Mouse (Mus musculus) heart, adult 8-10 months (tissue): ENCODE data around the gene Wbp2. TPM values are rescaled to one million over a fixed set of nuclear protein-coding genes. Genes with fewer than 3 reads are reported as not detected.

ENCODE experiments used
- DNase-seq: peaks from one replicate; pipeline ENCODE4 v3.0.0; 2022; ENCODE audit warnings: low spot score
- total RNA-seq, 4 experiments: library from RNA; stranded (reverse); gene quantifications; 2 replicates each; pipeline ENCODE4 v1.2.4; 2022

The Wbp2 gene
- total RNA-seq, 4 experiments from 2014 or later, result 108 to 126 (median 116) TPM

DNA sequence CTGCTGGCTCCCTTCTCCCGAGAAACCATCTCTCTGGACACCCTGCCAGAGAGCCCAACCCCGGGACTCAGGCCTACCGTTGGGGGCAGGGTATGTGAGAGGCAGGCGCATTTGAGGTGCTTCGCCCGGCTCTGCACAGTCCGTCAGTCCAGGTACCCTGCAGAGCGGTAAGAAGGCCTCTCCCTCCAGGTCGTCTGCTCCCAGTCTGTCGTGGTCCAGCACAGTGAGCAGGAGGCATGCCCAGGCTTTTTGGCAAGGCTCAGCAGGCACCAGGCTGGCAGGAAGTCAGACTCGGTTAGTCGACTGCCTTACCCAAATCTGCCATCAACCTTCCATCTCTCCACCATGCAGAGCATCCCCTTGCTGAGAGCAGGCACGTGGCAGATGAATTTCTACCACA is 23.2 kb downstream of the Wbp2 start:
- DNase-seq, result no peak

DNA sequence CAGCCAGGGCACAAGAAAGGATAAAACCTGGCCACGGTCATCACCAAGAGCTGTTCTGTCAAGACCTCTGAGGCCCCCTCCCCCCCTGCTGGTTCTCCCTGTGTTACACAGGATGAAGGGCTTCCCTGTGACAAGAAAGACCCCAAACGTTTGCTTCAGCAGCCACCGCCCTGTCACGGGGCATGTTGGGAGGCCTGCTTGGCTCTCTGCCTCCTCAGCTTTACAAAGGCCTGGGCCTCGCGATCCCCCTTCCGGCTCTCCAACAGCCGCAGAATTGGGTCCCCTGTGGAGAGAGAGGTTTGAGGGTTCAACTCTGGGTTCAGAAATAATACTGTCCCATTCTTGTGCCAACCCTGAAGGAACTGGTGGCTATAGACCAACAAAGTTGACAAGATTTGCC is 24.3 kb downstream of the Wbp2 start:
- no peak for DNase-seq

DNA sequence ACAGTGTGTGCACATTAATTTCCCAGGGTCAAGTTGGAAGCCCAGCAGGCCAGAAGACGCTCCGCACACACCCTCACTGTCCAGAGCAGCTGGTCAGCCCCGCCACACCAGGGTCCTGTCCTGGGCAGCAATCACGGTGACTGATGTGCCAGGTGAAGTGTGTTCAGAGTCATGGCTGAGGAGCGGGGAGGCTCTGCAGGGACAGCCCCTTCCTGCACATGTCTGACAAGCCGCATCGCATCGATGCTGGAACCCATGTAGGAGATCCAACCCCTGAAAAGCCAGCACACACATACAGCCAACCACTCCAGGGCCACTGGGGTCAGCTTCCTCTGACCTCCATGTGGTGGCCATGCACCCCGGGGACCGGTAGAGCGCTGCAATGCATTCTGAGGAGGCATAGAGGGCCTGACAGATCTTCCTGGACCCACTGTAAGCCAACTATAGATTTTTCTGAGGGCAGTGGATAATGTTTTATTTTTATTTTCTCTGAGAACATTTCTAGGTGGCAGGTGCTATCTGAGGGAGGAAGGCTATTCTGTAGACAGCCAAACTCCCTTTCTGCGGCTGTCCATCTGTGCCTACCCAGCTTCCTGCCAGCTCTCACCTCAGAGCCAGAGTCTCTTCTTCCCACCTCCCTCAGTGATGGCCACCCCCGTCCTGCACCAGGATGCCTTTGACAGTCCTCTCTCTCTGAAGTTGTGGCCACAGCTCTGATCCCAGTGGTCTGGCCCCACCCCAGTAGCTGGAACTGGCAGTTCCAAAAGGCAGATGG is 25.0 kb downstream of the Wbp2 start:
- no peak for DNase-seq

DNA sequence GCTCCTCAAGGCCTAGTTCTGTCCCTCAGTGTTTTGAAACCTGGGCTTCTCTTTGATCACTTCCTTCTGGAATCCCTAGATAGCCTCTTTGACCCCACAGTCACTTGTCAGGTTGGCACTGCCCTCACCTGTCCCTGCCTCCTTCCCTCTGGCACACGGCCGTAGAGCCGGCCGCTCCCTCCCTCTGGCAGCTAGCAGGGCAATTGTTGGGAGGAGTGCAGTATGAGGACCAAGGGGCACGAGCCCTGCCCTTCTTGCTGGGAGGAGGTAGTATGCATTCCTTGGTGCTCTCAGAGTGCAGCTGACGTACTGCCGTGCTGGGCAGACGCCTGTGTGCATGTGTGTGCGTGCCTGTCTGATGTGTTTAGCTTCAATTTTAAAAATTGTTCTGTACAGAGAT is 26.2 kb downstream of the Wbp2 start:
- DNase-seq, result no peak

DNA sequence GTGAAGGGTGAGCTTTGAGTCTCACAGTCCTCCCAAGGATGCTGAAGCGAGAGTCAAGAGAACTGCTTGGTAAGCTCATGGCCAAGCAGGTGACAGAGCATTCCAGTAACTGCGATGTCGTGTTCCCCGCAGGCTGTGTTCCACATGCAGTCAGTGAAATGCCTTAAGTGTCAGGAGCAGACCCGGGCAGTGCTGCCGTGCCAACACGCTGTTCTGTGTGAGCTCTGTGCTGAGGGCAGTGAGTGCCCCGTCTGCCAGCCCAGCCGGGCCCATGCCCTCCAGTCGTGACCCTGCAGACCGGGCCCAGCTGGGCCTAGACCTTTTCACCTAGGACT is 27.1 kb downstream of the Wbp2 start:
- DNase-seq, result no peak

DNA sequence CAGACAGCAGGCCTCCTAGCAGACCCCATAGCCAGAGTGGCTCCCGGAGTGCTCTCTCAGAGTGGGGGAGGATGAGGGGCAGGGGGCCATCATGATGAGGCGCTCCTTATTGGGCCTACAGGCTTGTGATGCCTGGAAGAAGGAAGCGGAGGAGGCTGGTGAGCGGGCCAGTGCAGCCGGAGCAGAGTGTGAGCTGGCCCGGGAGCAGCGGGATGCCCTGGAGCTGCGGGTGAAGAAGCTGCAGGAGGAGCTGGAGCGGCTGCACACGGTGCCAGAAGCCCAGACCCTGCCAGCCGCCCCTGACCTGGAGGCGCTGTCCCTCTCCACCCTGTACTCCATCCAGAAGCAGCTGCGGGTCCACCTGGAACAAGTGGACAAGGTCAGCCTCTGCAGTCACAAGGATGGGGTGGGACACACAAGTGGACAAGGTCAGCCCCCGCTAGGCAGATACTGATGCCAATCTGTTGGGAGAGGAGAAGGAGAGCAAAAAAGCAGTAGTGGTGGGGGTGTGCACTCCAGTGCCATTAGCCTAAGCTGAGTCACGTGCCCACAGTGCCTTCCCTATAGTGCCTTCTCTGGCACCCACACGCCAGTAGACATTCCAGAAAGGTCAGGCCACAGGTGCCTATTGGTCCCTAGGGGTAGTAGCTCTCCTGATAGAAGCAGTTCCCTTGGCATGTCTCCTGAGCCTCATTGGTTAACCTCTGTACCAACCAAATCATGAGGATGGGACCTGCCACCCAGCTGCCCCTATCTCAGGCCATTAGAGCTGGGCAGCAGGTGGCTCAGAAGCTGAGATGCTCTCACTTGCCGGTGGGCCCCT is 27.7 kb downstream of the Wbp2 start:
- no peak for DNase-seq

DNA sequence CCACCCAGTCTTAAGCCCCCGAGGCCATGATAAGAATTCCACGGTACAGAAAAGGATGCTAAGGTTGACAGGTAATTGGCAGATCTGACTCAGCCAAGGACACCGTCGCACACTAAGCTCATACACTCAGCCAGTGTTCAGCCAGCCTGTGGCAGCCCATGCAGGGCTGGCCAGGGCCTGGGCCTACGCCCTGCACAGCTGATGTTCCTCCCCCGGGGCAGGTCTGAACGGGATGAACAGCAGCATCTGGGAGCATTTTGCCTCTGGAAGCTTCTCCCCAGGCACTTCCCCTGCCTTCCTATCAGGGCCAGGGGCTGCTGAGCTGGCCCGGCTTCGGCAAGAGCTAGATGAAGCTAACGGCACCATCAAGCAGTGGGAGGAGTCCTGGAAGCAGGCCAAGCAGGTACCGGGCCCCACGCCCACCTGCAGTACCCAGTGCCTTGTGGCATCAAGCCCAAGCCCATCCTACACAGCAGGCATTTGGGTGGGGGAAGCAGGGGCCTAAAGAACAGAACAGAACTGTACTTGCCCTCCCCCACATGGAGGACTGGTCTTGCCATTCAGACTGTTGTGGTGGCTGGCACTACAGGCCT is 28.7 kb downstream of the Wbp2 start:
- no peak for DNase-seq

DNA sequence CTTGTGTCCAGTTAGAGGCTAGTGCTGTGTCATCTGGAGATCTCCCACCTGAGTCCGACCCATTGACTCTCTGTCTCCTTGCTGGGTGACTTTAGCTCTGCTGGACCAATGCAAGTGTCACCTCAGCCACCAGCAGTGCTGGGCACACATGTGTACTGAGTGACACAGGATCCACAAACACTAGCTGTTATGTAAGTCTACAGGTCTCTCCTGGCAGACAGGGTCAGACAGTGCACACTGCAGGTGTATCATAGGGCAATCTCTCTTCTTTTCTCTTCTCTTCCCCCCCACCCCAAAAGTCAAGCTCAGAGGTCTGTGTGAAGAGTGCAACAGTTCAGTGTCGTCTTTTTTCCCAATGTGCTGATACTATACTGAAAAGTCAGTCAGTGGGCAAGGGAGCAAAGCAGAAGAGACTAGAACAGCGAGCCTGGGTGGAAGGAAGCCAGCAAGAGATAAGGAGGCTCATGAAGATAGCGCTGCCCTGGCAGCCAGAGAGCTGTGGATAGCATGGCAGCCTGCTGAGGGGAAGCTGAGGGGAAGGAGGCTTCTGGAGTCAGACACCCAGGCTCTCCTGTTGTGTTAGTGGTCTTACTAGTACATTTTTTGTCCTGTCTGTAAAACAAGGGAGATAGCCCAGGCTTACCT is 29.4 kb downstream of the Wbp2 start:
- no peak for DNase-seq

DNA sequence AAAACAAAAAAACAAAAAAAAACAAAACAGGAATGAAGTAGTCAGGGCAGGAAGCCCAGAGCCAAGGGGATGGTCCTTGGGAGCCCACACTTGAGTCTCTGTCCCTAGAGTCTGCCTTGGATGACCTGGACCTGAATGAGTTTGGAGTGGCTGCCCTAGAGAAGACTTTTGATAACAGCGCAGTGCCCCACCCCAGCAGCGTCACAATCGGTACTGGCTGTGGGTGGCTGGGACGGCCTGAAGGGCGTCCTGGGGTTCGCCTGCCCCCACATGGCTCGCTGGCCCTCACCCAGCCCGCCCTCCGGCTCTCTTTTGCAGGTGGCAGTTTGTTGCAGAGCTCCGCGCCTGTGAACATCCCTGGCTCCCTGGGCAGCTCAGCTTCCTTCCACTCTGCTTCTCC is 30.9 kb downstream of the Wbp2 start:
- DNase-seq, result no peak

DNA sequence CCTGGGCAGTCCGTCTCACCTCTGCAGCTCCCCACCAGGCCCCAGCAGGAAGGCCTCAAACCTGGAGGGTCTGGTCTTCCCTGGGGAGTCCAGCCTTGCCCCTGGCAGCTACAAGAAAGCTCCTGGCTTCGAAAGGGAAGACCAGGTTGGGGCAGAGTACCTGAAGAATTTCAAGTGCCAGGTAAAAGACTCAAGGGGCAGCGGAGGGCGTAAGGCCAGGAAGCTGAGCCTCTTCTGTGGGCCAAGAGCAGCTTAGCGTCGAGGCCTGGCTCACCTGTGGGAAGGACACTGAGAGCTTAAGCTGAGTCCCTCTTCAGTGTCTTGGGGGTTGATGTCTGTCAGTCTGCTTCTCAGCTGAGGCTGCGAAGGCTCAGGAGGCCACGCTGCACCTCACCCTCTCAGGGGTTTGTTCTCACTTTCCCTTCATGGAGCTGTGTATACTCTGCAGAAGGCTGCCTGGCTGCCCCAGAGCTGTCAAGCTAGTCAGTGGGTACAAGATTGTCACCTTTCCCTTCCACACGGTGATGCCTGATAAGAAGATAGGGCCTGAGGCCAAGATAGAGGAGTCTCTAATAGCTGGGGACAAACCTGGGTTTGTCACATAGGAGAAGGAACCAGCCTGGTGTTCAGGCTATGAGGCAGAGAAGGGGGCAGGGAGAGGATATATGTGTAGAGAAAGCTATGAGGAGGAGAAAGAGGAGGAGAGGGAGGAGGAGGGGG is 33.1 kb downstream of the Wbp2 start:
- no peak for DNase-seq

DNA sequence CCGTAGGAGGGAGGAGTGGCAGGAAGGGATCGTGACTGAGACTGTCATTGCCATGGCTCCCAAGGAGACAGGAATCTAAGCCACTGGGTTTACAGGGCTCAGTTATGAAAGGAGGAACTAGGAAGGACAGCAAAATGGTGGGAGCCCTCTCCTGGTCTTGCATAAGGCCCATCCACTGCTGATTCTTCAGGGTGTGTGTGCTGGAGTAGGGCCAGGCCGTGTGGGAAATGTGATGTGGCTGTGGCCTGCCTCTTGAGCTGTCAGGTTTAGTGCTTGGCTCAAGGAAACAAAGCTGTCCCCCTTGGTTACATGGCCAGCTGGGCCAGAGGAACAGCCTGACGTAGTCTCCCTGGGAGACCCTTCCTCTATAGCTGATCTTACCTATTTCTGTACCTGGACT is 36.6 kb downstream of the Wbp2 start:
- DNase-seq, result no peak

DNA sequence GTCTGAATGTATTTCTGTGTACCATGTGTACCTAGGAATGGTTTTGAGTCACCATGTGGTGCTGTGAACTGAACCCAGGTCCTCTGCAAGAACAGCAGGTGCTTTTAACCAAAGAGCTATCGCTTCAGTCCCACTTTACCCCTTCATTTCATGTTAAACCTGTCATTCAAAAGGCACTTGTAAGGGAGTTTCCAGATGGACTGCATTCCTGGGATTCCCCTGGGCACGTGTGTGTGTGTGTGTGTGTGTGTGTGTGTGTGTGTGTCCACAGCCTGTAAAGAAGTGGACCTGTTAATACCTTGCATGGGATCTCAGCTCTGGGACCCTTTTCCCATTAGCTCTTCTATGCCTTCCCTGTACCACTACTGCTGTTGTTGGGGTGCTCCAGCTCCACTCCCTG is 37.2 kb downstream of the Wbp2 start:
- no peak for DNase-seq

DNA sequence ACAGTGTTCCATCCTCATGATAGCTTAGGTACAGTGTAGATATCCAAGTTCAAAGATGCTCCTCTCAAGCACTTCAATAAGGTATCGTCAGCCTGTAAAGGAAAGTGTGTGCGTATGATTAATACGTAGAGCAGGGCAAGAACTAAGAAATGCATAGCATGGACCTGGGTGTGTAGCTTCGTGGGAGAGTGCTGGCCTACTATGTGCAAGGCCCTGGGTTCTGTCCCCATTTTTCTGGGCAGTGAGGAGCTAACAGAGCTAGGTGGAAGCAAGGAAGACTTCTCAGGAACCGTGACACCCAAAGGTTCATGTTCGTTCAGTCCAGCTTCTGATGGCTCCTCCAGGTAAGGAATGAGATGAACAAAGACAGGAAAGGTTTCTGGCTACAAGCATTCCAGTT is 41.6 kb downstream of the Wbp2 start:
- DNase-seq, result no peak

DNA sequence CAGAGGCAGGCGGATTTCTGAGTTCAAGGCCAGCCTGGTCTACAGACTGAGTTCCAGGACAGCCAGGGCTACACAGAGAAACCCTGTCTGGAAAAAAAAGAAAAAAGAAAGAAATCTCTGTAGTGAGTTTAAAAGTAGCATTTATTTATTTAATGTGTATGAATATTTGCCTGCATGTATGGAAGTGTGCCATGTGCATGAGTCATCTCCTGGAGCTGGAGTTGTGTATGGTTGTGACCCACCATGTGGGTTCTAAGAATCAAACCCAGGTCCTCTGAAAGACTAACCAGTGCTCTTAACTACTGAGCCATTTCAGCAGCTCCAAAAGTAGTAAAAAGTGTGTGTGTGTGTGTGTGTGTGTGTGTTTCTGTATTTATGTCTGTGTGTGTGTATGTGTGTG is 43.5 kb downstream of the Wbp2 start:
- DNase-seq, result no peak

DNA sequence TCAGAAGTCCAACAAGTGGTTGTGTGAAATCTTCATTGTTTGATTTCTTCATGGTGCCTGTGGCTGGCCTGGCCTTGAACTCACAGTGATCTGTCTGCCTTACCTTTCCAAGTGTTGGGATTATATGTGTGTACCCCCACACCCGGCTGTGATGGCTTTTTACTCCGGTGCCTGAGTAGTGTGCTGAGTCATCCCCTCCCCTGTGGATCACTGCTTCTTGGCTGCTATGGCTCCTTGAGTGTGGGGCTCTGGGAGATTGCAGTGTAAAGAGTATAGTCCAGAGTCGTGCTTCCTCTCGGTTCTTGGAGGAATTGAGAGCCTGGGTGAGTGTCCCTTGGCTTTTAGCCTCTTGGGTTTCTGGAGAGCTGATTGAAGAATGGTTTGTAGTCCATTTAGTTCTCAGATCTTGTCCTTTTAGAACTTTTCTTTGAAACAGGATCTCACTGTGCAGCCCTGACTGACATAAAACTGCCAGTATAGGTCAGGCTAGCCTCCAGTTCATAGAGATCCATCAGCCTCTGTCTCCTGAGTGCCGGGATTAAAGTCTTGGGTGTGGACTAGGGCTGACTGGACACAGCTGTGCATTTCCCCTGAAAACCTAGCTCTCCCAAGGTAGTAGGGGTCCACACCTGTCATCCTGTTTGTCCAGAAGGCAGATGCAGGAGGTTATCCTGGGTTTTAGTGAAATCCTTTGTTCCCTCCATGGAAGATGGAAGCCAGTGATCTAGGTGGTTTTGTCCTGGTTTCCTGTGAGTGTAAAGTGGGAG is 44.2 kb downstream of the Wbp2 start:
- no peak for DNase-seq

DNA sequence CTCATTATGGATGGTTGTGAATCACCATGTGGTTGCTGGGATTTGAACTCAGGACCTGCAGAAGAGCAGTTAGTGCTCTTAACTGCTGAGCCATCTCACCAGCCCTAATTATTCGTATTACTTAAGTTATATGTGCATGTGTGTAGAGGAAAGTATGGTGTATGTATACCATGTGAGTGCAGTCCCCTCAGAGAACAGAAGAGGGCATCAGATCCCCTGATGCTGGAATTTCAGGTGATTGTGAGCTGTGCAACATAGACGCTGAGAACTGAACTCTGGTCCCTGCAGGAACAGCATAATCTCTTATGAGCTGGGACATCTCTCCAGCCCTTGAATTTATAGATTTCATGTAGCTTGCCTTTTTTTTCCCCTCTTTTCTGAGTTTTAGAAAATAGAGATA is 45.0 kb downstream of the Wbp2 start:
- DNase-seq, result no peak

DNA sequence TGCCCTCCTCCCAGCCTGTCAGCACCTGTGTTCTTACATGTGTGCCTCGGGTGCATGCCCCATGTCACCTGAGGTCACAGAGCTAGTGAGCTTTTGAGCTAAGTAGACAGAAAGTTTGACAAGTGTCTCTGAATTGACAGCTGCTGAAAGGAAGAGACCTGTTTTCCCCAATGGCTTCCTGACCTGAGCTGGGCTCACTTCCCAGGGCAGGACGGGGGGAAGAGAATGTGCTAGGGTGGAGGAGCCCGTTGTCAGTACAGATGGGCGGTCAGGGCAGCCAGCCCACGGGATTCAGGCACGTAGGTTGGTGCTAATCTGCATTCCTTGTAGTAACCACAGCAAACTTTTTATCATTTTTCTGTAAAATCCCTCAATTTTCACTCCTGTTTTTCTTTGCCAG is 46.2 kb downstream of the Wbp2 start:
- no peak for DNase-seq

DNA sequence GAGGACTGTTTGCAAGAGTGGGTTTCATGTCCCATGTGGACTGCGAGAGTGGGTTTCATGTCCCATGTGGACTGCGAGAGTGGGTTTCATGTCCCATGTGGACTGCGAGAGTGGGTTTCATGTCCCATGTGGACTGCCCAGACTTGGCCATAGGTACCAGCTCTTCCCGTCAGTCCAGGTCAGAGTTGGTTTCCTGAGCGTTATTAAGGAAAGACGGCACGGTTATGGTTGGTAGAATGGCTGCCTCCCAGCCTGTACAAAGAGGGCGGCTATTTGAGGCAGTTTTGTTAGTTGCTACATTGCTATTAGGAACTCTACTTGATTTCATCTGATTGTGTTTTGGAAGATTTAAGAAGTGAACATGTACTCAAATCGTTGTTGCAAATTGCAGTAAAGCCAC is 49.0 kb downstream of the Wbp2 start:
- DNase-seq, result no peak

DNA sequence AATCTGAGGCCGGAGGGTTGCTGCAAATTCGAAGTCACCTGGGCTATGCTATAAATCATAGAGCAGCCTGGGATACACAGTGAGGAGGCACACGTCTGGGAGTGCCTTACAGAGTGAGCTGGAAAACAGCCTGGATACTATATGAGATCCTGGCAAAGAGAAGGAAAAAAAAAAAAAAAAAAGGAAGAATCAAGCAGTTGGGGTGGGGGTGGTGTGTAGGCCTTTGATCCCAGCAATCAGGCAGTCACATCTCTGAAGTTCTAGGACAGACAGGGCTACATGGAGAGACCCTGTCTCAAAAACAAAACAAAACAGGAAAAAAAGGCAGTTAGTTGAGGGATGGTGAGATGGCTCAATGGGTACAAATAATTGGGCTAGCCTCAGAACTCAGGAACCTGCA is 50.1 kb downstream of the Wbp2 start:
- no peak for DNase-seq

DNA sequence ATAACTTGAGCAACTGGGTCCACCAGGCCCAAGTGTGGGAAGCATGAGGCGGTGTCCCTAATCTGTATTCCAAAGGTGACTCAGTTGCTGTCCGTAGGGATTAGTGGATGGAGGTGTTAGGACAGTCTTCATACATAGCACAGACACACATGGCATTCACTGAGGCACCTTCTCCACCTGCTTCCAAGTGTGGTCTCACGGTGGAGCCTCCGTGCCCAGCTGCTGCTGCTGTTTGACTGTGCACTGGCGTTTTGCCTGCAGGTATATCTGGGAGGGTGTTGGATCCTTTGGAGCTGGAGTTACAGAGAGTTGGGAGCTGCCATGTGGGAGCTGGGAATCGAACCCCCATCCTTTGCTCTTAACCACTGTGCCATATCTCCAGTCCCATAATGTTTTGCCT is 52.2 kb downstream of the Wbp2 start:
- DNase-seq, result no peak
